Mouse (Mus musculus): ENCODE results near the gene Ifi205. TPM values are rescaled to one million over a fixed set of nuclear protein-coding genes. Genes with fewer than 3 reads are reported as not detected.
"Not testable (repeated sequence)": the region's sequence is repeated elsewhere in the genome, so short reads cannot be mapped to it uniquely, and the experiment has no call there.

Gene Ifi205
- 0.17 and 0.32 TPM in 2 replicates for polyA plus RNA-seq (2016; fragmentation: Nextera tagmentation; extraction: Ambion mirVana)

DNA sequence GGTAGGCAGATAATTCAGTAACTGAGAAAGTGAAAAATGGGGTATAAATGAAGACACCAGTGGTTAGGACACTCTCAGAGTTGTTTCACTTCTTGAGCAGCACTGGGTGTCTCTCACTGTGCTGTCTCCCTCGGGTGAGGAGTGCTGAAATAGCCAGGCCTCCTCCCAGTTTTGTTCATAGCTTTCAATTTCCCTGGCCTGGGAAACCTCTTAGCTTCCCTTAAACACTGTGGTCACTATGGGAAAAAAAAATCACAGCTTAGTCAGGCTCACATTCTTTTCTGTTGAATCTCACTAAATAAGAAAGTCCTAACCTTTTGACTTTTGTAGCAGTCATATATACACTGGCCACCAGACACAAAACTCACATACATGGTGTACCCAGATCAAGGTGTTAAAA lies at the start of gene Ifi205:
Ifi205 (minus strand) TSS at position 113 of the 400 bp plus-strand sequence.
- Histone ChIP-seq H3K36me3 (no peaks in the 10 kb centered on the region), H3K4me1 (no peaks in the 10 kb centered on the region)

GRCm38 (mm10) chr1:174066305-174066704 lies 34.7 kb upstream of the Ifi205 start, which contains the start of gene Olfr430:
TSS of gene Olfr430 (plus strand) at chr1:174066605.
- Histone ChIP-seq H3K9me3 (replicated peaks) (no peaks in the 10 kb centered on the region), H3K4me3 (no peak within 1 kb of the TSS), H3K9ac (no peak within 1 kb of the TSS), H3K27me3 (replicated peaks) (no peaks in the 10 kb centered on the region), H3K27ac (no peak within 1 kb of the TSS), H3K36me3 (no peaks in the 10 kb centered on the region), H3K4me1 (no peaks in the 10 kb centered on the region), H3K4me2 (no peak within 1 kb of the TSS)
- WGBS (ENCODE audit: insufficient replicate concordance): 68% methylated on average over 3 of the region's 3 CpGs
- ATAC-seq: no peak

More for the DNA sequence above, at the start of gene Ifi205:
- Histone ChIP-seq H3K27me3 (replicated peaks) (no peaks in the 10 kb centered on the region), H3K27ac (no peak within 1 kb of the TSS), H3K9ac (no peak within 1 kb of the TSS), H3K4me2 (no peak within 1 kb of the TSS), H3K4me3 (no peak within 1 kb of the TSS), H3K9me3 (replicated peaks) (no peaks in the 10 kb centered on the region)
- ATAC-seq: no peak
- 39% methylated on average over 1 of the region's 1 CpGs for WGBS (ENCODE audit: insufficient replicate concordance)

DNA sequence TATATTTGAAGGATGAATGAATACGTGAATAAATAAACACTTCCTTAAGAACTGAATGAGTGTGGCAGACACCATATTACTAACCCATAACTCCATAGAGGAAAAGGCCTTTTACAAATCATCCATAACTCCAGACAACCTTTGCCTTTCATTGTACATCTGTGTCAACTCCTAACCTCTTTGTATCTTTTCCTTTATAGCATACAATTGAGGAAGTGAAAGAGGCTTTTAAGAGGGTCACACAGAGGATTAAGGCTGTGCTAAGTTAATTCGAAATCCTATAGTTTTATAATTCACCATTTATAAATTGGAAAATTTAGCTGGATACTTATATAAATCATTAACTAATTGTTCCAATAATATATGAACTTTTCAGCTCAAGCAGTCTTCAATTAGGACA lies 23.6 kb upstream of the Ifi205 start:
- Histone ChIP-seq H3K27me3 (replicated peaks) (no peaks in the 10 kb centered on the region), H3K4me3 (no peak overlapping the region), H3K9ac (no peak overlapping the region), H3K9me3 (replicated peaks) (no peaks in the 10 kb centered on the region), H3K27ac (no peak overlapping the region), H3K36me3 (no peaks in the 10 kb centered on the region), H3K4me2 (no peak overlapping the region), H3K4me1 (no peaks in the 10 kb centered on the region)
- WGBS (ENCODE audit: insufficient replicate concordance): 59% methylated on average over 2 of the region's 2 CpGs
- ATAC-seq: no peak

GRCm38 (mm10) chr1:174052981-174053380 lies 21.4 kb upstream of the Ifi205 start:
- ATAC-seq: no peak

DNA sequence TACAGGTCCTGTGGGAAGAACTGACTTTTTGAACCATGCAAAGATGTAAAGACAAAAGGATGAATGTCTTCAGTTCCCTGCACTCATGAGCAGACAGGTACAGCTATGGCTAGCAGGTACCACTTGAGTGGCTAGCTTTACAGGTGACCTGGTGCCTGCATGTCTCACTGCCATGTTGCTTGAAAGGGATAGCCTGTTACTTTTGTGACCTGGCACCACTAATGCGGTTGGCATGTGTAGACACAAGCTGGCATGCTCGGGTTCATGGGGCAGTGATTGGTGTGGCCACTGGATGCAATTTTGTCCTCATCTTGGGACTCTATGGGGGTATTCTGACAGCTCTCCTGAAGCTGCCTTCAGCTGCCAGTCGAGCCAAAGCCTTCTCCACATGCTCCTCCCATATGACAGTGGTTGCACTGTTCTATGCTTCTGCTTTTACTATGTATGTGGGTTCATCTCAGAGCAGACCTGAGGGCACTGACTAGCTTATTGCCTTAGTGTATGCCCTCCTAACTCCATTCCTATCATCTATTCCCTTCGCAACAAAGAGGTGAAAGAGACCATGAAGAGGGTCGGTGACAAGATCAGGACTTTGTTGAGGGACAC lies 20.4 kb upstream of the Ifi205 start:
- no peak for ATAC-seq
- 62% methylated on average over 5 of the region's 5 CpGs for WGBS (ENCODE audit: insufficient replicate concordance)

More at GRCm38 (mm10) chr1:174052981-174053380, 21.4 kb upstream of the Ifi205 start:
- no peak overlapping the region for H3K9ac ChIP-seq
- no peak overlapping the region for H3K4me2 ChIP-seq
- H3K4me3 ChIP-seq: no peak overlapping the region
- WGBS (ENCODE audit: insufficient replicate concordance): 73% methylated on average over 3 of the region's 3 CpGs
- no peaks in the 10 kb centered on the region for H3K36me3 ChIP-seq
- H3K9me3 ChIP-seq (replicated peaks): no peaks in the 10 kb centered on the region
- H3K27me3 ChIP-seq (replicated peaks): no peaks in the 10 kb centered on the region
- H3K27ac ChIP-seq: no peak overlapping the region
- H3K4me1 ChIP-seq: no peaks in the 10 kb centered on the region

GRCm38 (mm10) chr1:174051515-174051914 lies 19.9 kb upstream of the Ifi205 start:
- no peaks in the 10 kb centered on the region for H3K9me3 ChIP-seq (replicated peaks)
- no peak overlapping the region for H3K4me3 ChIP-seq
- no peak for ATAC-seq
- no peaks in the 10 kb centered on the region for H3K36me3 ChIP-seq
- no peaks in the 10 kb centered on the region for H3K27me3 ChIP-seq (replicated peaks)
- 65% methylated on average over 4 of the region's 4 CpGs for WGBS (ENCODE audit: insufficient replicate concordance)
- no peak overlapping the region for H3K27ac ChIP-seq
- H3K4me1 ChIP-seq: no peaks in the 10 kb centered on the region
- H3K4me2 ChIP-seq: no peak overlapping the region
- no peak overlapping the region for H3K9ac ChIP-seq

More for the DNA sequence above, 20.4 kb upstream of the Ifi205 start:
- H3K4me1 ChIP-seq: no peaks in the 10 kb centered on the region
- no peaks in the 10 kb centered on the region for H3K9me3 ChIP-seq (replicated peaks)
- no peak overlapping the region for H3K4me2 ChIP-seq
- no peak overlapping the region for H3K4me3 ChIP-seq
- H3K27me3 ChIP-seq (replicated peaks): no peaks in the 10 kb centered on the region
- H3K9ac ChIP-seq: no peak overlapping the region
- H3K27ac ChIP-seq: no peak overlapping the region
- no peaks in the 10 kb centered on the region for H3K36me3 ChIP-seq

DNA sequence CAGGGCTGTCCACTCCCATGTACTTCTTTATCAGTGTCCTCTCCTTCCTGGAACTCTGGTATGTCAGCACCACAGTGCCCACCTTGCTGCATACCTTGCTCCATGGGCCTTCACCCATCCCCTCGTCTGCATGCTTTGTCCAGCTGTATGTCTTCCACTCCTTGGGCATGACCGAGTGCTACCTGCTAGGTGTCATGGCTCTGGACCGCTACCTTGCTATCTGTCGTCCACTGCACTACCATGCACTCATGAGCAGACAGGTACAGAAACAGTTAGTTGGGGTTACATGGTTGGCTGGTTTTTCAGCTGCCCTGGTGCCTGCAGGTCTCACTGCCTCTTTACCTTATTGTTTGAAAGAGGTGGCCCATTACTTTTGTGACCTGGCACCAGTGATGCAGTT lies 18.9 kb upstream of the Ifi205 start:
- H3K9ac ChIP-seq: no peak overlapping the region
- H3K27ac ChIP-seq: no peak overlapping the region
- no peak overlapping the region for H3K4me2 ChIP-seq
- H3K4me3 ChIP-seq: no peak overlapping the region
- no peaks in the 10 kb centered on the region for H3K36me3 ChIP-seq
- 68% methylated on average over 4 of the region's 4 CpGs for WGBS (ENCODE audit: insufficient replicate concordance)
- no peaks in the 10 kb centered on the region for H3K4me1 ChIP-seq
- H3K9me3 ChIP-seq (replicated peaks): no peaks in the 10 kb centered on the region
- no peak for ATAC-seq
- no peaks in the 10 kb centered on the region for H3K27me3 ChIP-seq (replicated peaks)

- not testable (repeated sequence) for H3K9me3 ChIP-seq (replicated peaks); ATAC-seq; H3K9ac ChIP-seq; H3K4me2 ChIP-seq; H3K4me3 ChIP-seq; H3K27me3 ChIP-seq (replicated peaks); H3K36me3 ChIP-seq; H3K4me1 ChIP-seq; H3K27ac ChIP-seq
- 21% methylated on average over 4 of the region's 4 CpGs for WGBS (ENCODE audit: insufficient replicate concordance)
Observed at GRCm38 (mm10) chr1:174049357-174049756, 17.7 kb upstream of the Ifi205 start.

GRCm38 (mm10) chr1:174048893-174049292 lies 17.3 kb upstream of the Ifi205 start, which contains the start of gene Olfr432:
TSS of gene Olfr432 (plus strand) at chr1:174049205.
- ATAC-seq: no peak
- no peaks in the 10 kb centered on the region for H3K27me3 ChIP-seq (replicated peaks)
- H3K27ac ChIP-seq: no peak within 1 kb of the TSS
- WGBS (ENCODE audit: insufficient replicate concordance): 39% methylated on average over 2 of the region's 2 CpGs
- H3K9ac ChIP-seq: no peak within 1 kb of the TSS
- H3K4me1 ChIP-seq: no peaks in the 10 kb centered on the region
- no peaks in the 10 kb centered on the region for H3K9me3 ChIP-seq (replicated peaks)
- H3K36me3 ChIP-seq: no peaks in the 10 kb centered on the region
- H3K4me3 ChIP-seq: no peak within 1 kb of the TSS
- H3K4me2 ChIP-seq: no peak within 1 kb of the TSS

DNA sequence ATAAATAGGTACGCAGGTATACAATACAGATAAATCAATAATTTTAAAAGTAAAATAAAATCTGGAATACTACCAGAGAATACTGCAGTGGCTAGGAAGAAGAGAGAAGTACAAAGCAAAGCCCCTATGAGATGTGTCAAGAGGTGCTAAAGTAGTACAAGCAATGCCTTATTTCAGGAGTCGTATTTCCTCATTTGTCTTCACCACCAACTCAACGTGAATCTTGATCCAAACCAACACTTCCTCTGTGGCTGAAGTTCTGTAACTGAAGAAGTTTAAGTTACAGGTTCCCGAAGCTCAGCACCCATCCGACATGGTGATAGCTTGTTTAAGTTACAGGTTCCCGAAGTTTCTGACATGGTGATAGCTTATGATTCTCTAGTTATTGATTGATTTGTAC lies 16.6 kb upstream of the Ifi205 start:
- H3K4me3 ChIP-seq; H3K9ac ChIP-seq; H3K4me1 ChIP-seq; H3K9me3 ChIP-seq (replicated peaks); H3K27ac ChIP-seq; H3K4me2 ChIP-seq; H3K36me3 ChIP-seq; ATAC-seq; H3K27me3 ChIP-seq (replicated peaks): not testable (repeated sequence)
- 43% methylated on average over 6 of the region's 6 CpGs for WGBS (ENCODE audit: insufficient replicate concordance)

DNA sequence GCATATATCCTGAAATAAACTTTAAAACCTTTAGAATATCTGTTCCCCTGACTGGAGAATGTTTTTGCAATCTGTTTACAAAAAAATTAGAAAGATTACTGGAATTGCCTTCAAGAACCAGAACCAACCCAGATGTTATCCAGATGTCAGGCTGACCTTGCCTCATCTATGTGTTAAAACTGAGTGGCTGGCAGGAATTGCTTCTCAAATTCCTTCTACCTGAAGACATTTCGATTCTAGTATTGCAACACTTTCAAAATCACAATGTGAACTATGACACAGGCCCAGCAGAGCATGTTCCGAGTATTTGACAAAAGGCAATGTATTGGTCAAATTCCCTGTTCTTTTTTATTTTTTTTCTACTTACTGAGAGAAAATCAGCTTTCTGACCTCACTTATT lies 12.8 kb upstream of the Ifi205 start:
- ATAC-seq: no peak
- H3K27ac ChIP-seq: no peak overlapping the region
- H3K36me3 ChIP-seq: no peaks in the 10 kb centered on the region
- H3K27me3 ChIP-seq (replicated peaks): no peaks in the 10 kb centered on the region
- H3K9me3 ChIP-seq (replicated peaks): no peaks in the 10 kb centered on the region
- H3K4me2 ChIP-seq: no peak overlapping the region
- WGBS (ENCODE audit: insufficient replicate concordance): 50% methylated on average over 2 of the region's 2 CpGs
- no peaks in the 10 kb centered on the region for H3K4me1 ChIP-seq
- no peak overlapping the region for H3K4me3 ChIP-seq
- no peak overlapping the region for H3K9ac ChIP-seq

DNA sequence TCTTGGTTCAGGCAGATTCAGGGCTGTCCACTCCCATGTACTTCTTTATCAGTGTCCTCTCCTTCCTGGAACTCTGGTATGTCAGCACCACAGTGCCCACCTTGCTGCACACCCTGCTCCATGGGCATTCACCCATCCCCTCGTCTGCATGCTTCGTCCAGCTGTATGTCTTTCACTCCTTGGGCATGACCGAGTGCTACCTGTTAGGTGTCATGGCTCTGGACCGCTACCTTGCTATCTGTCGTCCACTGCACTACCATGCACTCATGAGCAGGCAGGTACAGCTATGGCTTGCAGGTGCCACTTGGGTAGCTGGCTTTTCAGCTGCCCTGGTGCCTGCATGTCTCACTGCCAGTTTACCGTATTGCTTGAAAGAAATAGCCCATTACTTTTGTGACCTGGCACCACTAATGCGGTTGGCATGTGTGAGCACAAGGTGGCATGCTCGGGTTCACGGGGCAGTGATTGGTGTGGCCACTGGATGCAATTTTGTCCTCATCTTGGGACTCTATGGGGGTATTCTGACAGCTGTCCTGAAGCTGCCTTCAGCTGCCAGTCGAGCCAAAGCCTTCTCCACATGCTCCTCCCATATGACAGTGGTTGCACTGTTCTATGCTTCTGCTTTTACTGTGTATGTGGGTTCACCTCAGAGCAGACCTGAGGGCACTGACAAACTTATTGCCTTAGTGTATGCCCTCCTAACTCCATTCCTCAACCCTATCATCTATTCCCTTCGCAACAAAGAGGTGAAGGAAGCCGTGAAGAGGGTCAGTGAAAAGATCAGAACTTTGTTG lies 10.7 kb upstream of the Ifi205 start:
- not testable (repeated sequence) for H3K27ac ChIP-seq; H3K9ac ChIP-seq; ATAC-seq; H3K4me2 ChIP-seq; H3K4me3 ChIP-seq; H3K9me3 ChIP-seq (replicated peaks); H3K36me3 ChIP-seq; H3K4me1 ChIP-seq; H3K27me3 ChIP-seq (replicated peaks)
- 69% methylated on average over 12 of the region's 12 CpGs for WGBS (ENCODE audit: insufficient replicate concordance)
